Mouse (Mus musculus): ENCODE measurements around the gene Olfr1509. TPM values are rescaled to one million over a fixed set of nuclear protein-coding genes. Genes with fewer than 3 reads are reported as not detected.
"Not testable (repeated sequence)": the region's sequence is repeated elsewhere in the genome, so short reads cannot be mapped to it uniquely, and the experiment has no call there.

Gene Olfr1509
- polyA plus RNA-seq (2012; fragmentation: generic; extraction: Trizol) = not detected

GRCm38 (mm10) chr14:52442690-52443089 is at the start of gene Olfr1509:
Gene Olfr1509, plus strand, starts transcription at chr14:52442990.
- no peak for TF ChIP-seq SRF (IDR thresholded peaks at IDR 0.05; ENCODE audit: control insufficient read depth, insufficient read length, low read depth)
- Histone ChIP-seq H3ac (ENCODE audit: control insufficient read depth, insufficient read length) (no peak within 1 kb of the TSS), H3K27me3 (ENCODE audit: control insufficient read depth, insufficient read depth, insufficient read length) (no peaks in the 10 kb centered on the region), H3K36me3 (ENCODE audit: control insufficient read depth, insufficient read depth) (no peaks in the 10 kb centered on the region), H3K79me2 (ENCODE audit: control insufficient read depth, insufficient read depth) (no peaks in the 10 kb centered on the region), H3K4me2 (ENCODE audit: low read depth) (no peak within 1 kb of the TSS), H3K4me3 (no peak within 1 kb of the TSS)

DNA sequence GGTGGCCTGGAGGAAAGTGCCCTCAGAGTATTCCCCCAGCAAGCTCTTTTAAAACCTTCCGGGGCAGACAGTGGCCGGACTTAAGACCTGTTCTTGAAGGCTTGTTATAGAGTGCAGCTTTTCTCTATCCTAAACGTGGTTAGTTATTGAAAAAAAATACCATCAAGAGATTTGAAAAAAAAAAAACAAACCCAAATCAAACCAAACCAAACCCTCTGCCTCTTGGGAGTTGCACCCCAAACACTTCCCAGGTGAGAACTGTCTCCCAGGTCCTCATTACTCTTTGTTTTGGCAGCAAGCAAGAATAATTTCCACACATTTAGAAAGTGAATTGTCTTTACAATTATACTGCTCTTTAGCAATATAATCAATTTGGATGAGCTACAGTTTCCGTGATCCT is 45.5 kb upstream of the Olfr1509 start, which contains the start of gene Olfr1511:
Gene Olfr1511 (minus strand): TSS at position 101 of the 400 bp plus-strand sequence.
- H3K4me3 ChIP-seq = no peak within 1 kb of the TSS
- no peak within 1 kb of the TSS for H3ac ChIP-seq (ENCODE audit: control insufficient read depth, insufficient read length)
- TF ChIP-seq TCF12 (IDR thresholded peaks at IDR 0.05; ENCODE audit: insufficient read depth, poor library complexity, severe bottlenecking) (no peak), MYOD1 (IDR thresholded peaks at IDR 0.05; ENCODE audit: control insufficient read depth in 1 of 3, insufficient read length in 2 of 3, low read depth in 2 of 3) (no peak), TCF3 (IDR thresholded peaks at IDR 0.05; ENCODE audit: insufficient read length, low read depth) (no peak), SRF (IDR thresholded peaks at IDR 0.05; ENCODE audit: control insufficient read depth, insufficient read length, low read depth) (no peak), POLR2AphosphoS2 (IDR thresholded peaks at IDR 0.05; ENCODE audit: insufficient read length, low read depth) (no peak), POLR2A (IDR thresholded peaks at IDR 0.05; ENCODE audit: insufficient read length, low read depth) (no peak), E2F4 (IDR thresholded peaks at IDR 0.05; ENCODE audit: insufficient read depth) (no peak), MYOG (IDR thresholded peaks at IDR 0.05; ENCODE audit: control insufficient read depth in 1 of 3, insufficient read depth in 1 of 3, insufficient read length in 2 of 3, low read depth in 2 of 3) (no peak)
- no peaks in the 10 kb centered on the region for H3K27me3 ChIP-seq (ENCODE audit: control insufficient read depth, insufficient read depth, insufficient read length)
- H3K36me3 ChIP-seq (ENCODE audit: control insufficient read depth, insufficient read depth) = no peaks in the 10 kb centered on the region
- H3K79me2 ChIP-seq (ENCODE audit: control insufficient read depth, insufficient read depth) = no peaks in the 10 kb centered on the region
- H3K4me2 ChIP-seq (ENCODE audit: low read depth) = no peak within 1 kb of the TSS

DNA sequence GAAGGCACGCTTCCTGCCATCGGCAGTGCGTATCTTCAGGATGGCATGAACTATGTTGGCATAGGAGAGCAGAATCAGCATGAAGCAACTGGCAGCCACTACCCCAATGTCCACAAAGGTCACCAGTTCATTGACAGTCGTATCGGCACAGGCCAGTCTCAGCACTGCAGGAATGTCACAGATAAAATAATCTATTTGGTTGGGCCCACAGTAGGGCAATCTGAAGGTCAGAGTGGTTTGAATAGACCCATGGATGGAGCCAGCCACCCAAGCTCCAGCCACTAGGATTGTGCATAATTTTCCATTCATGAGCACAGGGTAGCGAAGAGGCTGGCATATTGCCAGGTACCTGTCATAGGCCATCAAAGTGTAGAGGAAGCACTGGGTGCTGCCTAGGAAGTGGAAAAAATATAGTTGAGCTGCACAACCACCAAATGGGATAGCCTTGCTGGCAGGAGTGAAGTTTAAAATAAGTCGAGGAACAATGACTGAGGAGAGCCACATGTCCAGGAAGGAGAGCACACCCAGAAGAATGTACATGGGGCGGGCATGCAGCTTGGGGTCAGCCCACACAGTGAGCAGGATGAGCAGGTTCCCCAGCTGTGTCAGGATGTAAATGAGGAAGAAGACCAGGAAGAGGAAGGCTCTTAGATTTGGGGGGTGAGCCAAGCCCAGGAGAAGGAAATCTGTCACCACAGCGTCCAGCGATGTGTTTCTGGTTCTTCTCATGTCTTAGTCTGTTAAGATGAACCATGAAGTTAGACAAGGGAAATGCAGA is 32.5 kb upstream of the Olfr1509 start:
- H3K4me2 ChIP-seq (ENCODE audit: low read depth); H3ac ChIP-seq (ENCODE audit: control insufficient read depth, insufficient read length); H3K36me3 ChIP-seq (ENCODE audit: control insufficient read depth, insufficient read depth); H3K79me2 ChIP-seq (ENCODE audit: control insufficient read depth, insufficient read depth); H3K4me3 ChIP-seq; H3K27me3 ChIP-seq (ENCODE audit: control insufficient read depth, insufficient read depth, insufficient read length): not testable (repeated sequence)

GRCm38 (mm10) chr14:52414273-52414672 is 28.5 kb upstream of the Olfr1509 start, which contains the start of gene Olfr1510:
Gene Olfr1510, minus strand, starts transcription at chr14:52414373.
- H3K36me3 ChIP-seq (ENCODE audit: control insufficient read depth, insufficient read depth) = no peaks in the 10 kb centered on the region
- H3K4me3 ChIP-seq = no peak within 1 kb of the TSS
- H3K4me2 ChIP-seq (ENCODE audit: low read depth) = no peak within 1 kb of the TSS
- H3ac ChIP-seq (ENCODE audit: control insufficient read depth, insufficient read length) = no peak within 1 kb of the TSS
- no peak for TF ChIP-seq E2F4 (IDR thresholded peaks at IDR 0.05; ENCODE audit: insufficient read depth)
- TF ChIP-seq CEBPB (IDR thresholded peaks at IDR 0.05; ENCODE audit: insufficient read depth, poor library complexity, severe bottlenecking) = no peak
- no peaks in the 10 kb centered on the region for H3K79me2 ChIP-seq (ENCODE audit: control insufficient read depth, insufficient read depth)
- no peaks in the 10 kb centered on the region for H3K27me3 ChIP-seq (ENCODE audit: control insufficient read depth, insufficient read depth, insufficient read length)

GRCm38 (mm10) chr14:52427686-52428085 is 15.1 kb upstream of the Olfr1509 start:
- no peaks in the 10 kb centered on the region for H3K27me3 ChIP-seq (ENCODE audit: control insufficient read depth, insufficient read depth, insufficient read length)
- H3K79me2 ChIP-seq (ENCODE audit: control insufficient read depth, insufficient read depth) = no peaks in the 10 kb centered on the region
- no peak overlapping the region for H3K4me3 ChIP-seq
- H3K4me2 ChIP-seq (ENCODE audit: low read depth) = no peak overlapping the region
- H3ac ChIP-seq (ENCODE audit: control insufficient read depth, insufficient read length) = no peak overlapping the region
- no peak for TF ChIP-seq E2F4 (IDR thresholded peaks at IDR 0.05; ENCODE audit: insufficient read depth)
- no peak for TF ChIP-seq USF1 (IDR thresholded peaks at IDR 0.05; ENCODE audit: low read depth)
- no peak for TF ChIP-seq TCF3 (IDR thresholded peaks at IDR 0.05; ENCODE audit: insufficient read length, low read depth)
- TF ChIP-seq SRF (IDR thresholded peaks at IDR 0.05; ENCODE audit: control insufficient read depth, insufficient read length, low read depth) = no peak
- no peak for TF ChIP-seq CEBPB (IDR thresholded peaks at IDR 0.05; ENCODE audit: insufficient read depth, poor library complexity, severe bottlenecking)
- no peak for TF ChIP-seq REST (IDR thresholded peaks at IDR 0.05; ENCODE audit: insufficient read depth, insufficient read length)
- TF ChIP-seq POLR2AphosphoS2 (IDR thresholded peaks at IDR 0.05; ENCODE audit: insufficient read length, low read depth) = no peak
- no peak for TF ChIP-seq MAX (IDR thresholded peaks at IDR 0.05; ENCODE audit: low read depth)
- no peak for TF ChIP-seq POLR2A (IDR thresholded peaks at IDR 0.05; ENCODE audit: insufficient read length, low read depth)
- no peak for TF ChIP-seq MYOG (IDR thresholded peaks at IDR 0.05; ENCODE audit: control insufficient read depth in 1 of 3, insufficient read depth in 1 of 3, insufficient read length in 2 of 3, low read depth in 2 of 3)
- TF ChIP-seq TCF12 (IDR thresholded peaks at IDR 0.05; ENCODE audit: insufficient read depth, poor library complexity, severe bottlenecking) = no peak
- TF ChIP-seq MYOD1 (IDR thresholded peaks at IDR 0.05; ENCODE audit: control insufficient read depth in 1 of 3, insufficient read length in 2 of 3, low read depth in 2 of 3) = no peak
- no peaks in the 10 kb centered on the region for H3K36me3 ChIP-seq (ENCODE audit: control insufficient read depth, insufficient read depth)
